In the genomic region with DNA sequence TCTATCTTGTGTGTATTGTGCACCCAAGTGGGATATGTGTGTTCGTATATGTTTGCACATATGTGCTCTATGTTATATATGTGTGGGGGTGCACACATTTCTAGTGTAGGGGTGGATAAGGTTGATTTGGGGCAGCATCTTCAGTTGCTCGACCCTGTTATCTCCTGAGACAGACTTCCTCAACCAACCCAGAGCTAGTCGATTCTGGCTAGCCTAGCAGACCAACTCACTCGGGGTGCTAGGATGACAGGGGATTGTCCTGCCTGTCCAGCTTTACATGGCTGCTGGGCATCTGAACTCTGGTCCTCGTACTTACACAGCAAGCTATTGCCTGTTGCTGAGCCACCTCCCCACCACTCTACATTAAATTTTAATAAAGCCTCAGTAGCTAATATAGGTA, we compare ENCODE assay signal across 23 mouse cellular contexts. TPM values are rescaled to one million over a fixed set of nuclear protein-coding genes. Genes with fewer than 3 reads are reported as not detected.
DNase-seq lines count a peak whose midpoint lies in the region; ATAC-seq and TF ChIP-seq lines count a peak whose summit lies in the region.
"Had no signal": no experiment of that assay in that cellular context is flagged by ENCODE, and none has a peak within 500 bp of the region (broad histone marks: within the 10 kb centered on the region; RNA-seq: fewer than 3 reads in every experiment).

No protein-coding gene starts in this region.

- peak overlapping the region; percentile 39 for H3K4me2 ChIP-seq in liver, embryonic 13.5 days
- no peak overlapping the region for H3K4me2 ChIP-seq in forebrain, embryonic 12.5 days
- H3K4me2 ChIP-seq: heart, embryonic 15.5 days; limb, embryonic 12.5 days; lung, embryonic 15.5 days; midbrain, embryonic 13.5 days; neural tube, embryonic 12.5 days; stomach, embryonic 15.5 days had no signal

- TF ChIP-seq CTCF in heart, adult 2 months (IDR thresholded peaks at IDR 0.05), result no peak

- 17% methylated on average over 5 of the region's 5 CpGs for WGBS in liver, embryonic 13.5 days (ENCODE audit: insufficient replicate concordance)
- WGBS in forebrain, embryonic 12.5 days, result 96% methylated on average over 5 of the region's 5 CpGs
- WGBS in heart, adult 2 months, result 51% methylated on average over 5 of the region's 5 CpGs

- H3K79me2 ChIP-seq in heart, adult 2 months (replicated peaks; ENCODE audit: control insufficient read depth, insufficient read depth, low read length), result no peaks in the 10 kb centered on the region; the same call in none of the 2 replicates

- peak overlapping the region; percentile 7; the same call in 1 of the 2 replicates for H3K4me3 ChIP-seq in liver, embryonic 13.5 days (replicated peaks)
- H3K4me3 ChIP-seq in forebrain, embryonic 12.5 days (replicated peaks), result no peak overlapping the region
- H3K4me3 ChIP-seq in heart, adult 2 months, result no peak overlapping the region
- H3K4me3 ChIP-seq: heart, embryonic 15.5 days; limb, embryonic 12.5 days; lung, embryonic 15.5 days; midbrain, embryonic 13.5 days; neural tube, embryonic 12.5 days; stomach, embryonic 15.5 days had no signal

- no peaks in the 10 kb centered on the region for H3K27me3 ChIP-seq in liver, embryonic 13.5 days
- H3K27me3 ChIP-seq in forebrain, embryonic 12.5 days, result no peaks in the 10 kb centered on the region
- H3K27me3 ChIP-seq in heart, adult 2 months (ENCODE audit: control insufficient read depth, insufficient read depth, low read length), result no peaks in the 10 kb centered on the region
- H3K27me3 ChIP-seq: heart, embryonic 15.5 days; limb, embryonic 12.5 days; lung, embryonic 15.5 days; midbrain, embryonic 13.5 days; neural tube, embryonic 12.5 days; Patski; stomach, embryonic 15.5 days had no signal

- peak overlapping the region; percentile 61 for H3K27ac ChIP-seq in liver, embryonic 13.5 days
- no peak overlapping the region for H3K27ac ChIP-seq in forebrain, embryonic 12.5 days
- no peak overlapping the region for H3K27ac ChIP-seq in heart, adult 2 months
- H3K27ac ChIP-seq: heart, embryonic 15.5 days; limb, embryonic 12.5 days; lung, embryonic 15.5 days; midbrain, embryonic 13.5 days; neural tube, embryonic 12.5 days; stomach, embryonic 15.5 days had no signal

- no peak for TF ChIP-seq POLR2A in heart, adult 2 months (IDR thresholded peaks at IDR 0.05; ENCODE audit: insufficient read depth, low read depth, low read length)

- peak; percentile 10 to 16 for DNase-seq in spleen, postnatal 36 days (ENCODE audit: low spot score in 2 of 2)
- DNase-seq in spleen, adult 12 weeks (ENCODE audit: low spot score), result no peak
- DNase-seq in liver, embryonic 13.5 days, result peak; percentile 39
- DNase-seq in right cerebral cortex, adult 18-20 months, result no peak
- no peak for DNase-seq in kidney, adult 9 months
- DNase-seq in heart, adult 2 months, result no peak
- DNase-seq: adrenal gland, adult 8-10 months; B cell, adult 2 months; cerebellum, adult 8-10 months; heart, adult 18-20 months; heart, postnatal 4 days; lung, postnatal 4 days had no signal

- intact Hi-C loops in heart, adult 2 months (cut with DNase I), result no loop called here

- peaks cover 57% of the 10 kb centered on the region for H3K4me1 ChIP-seq in liver, embryonic 13.5 days (replicated peaks)
- peaks cover 5% of the 10 kb centered on the region for H3K4me1 ChIP-seq in forebrain, embryonic 12.5 days
- H3K4me1 ChIP-seq in heart, adult 2 months (ENCODE audit: control insufficient read depth, insufficient read depth, low read length), result peaks cover 10% of the 10 kb centered on the region
- H3K4me1 ChIP-seq: limb, embryonic 12.5 days; neural tube, embryonic 12.5 days had no signal

- 0 out of 2 replicates have a peak, but pooled peaks cover 2% of the 10 kb centered on the region for H3K36me3 ChIP-seq in liver, embryonic 13.5 days
- H3K36me3 ChIP-seq in forebrain, embryonic 12.5 days (replicated peaks), result no peaks in the 10 kb centered on the region
- H3K36me3 ChIP-seq in heart, adult 2 months (ENCODE audit: control insufficient read depth, insufficient read depth, low read length), result no peaks in the 10 kb centered on the region
- H3K36me3 ChIP-seq: heart, embryonic 15.5 days; limb, embryonic 12.5 days; lung, embryonic 15.5 days; midbrain, embryonic 13.5 days; neural tube, embryonic 12.5 days; stomach, embryonic 15.5 days had no signal

- no peaks in the 10 kb centered on the region for H3K9me3 ChIP-seq in liver, embryonic 13.5 days (replicated peaks)
- H3K9me3 ChIP-seq in forebrain, embryonic 12.5 days, result no peaks in the 10 kb centered on the region
- H3K9me3 ChIP-seq: heart, embryonic 15.5 days; limb, embryonic 12.5 days; lung, embryonic 15.5 days; midbrain, embryonic 13.5 days; neural tube, embryonic 12.5 days; stomach, embryonic 15.5 days had no signal

- ATAC-seq in erythroblast, adult 5-6 weeks (replicated peaks; ENCODE audit: low FRiP score, poor library complexity, severe bottlenecking), result peak; percentile 51
- peak; percentile 84 for ATAC-seq in liver, embryonic 13.5 days (ENCODE audit: low read depth)
- no peak for ATAC-seq in forebrain, embryonic 12.5 days (ENCODE audit: low FRiP score)
- ATAC-seq: hindbrain, embryonic 16.5 days; intestine, embryonic 16.5 days; midbrain, embryonic 13.5 days; Patski had no signal

- no peak for TF ChIP-seq EP300 in heart, adult 2 months (IDR thresholded peaks at IDR 0.05; ENCODE audit: insufficient read depth, low read depth, low read length)

- 0 out of 2 replicates have a peak overlapping the region, but pooled peaks have one; percentile 15 for H3K9ac ChIP-seq in liver, embryonic 13.5 days
- no peak overlapping the region for H3K9ac ChIP-seq in forebrain, embryonic 12.5 days
- H3K9ac ChIP-seq in heart, adult 2 months (ENCODE audit: low read depth, low read length), result no peak overlapping the region
- H3K9ac ChIP-seq: heart, embryonic 15.5 days; limb, embryonic 12.5 days; lung, embryonic 15.5 days; midbrain, embryonic 13.5 days; neural tube, embryonic 12.5 days; stomach, embryonic 15.5 days had no signal

RNA-seq across cellular contexts. Expression of gene Cdk6, which starts 13.0 kb away (rescaled TPM):
- 30.5 and 40.5 TPM in 2 replicates for total RNA-seq in erythroblast, adult 5-6 weeks (2015; ENCODE audit: low replicate concordance)
- total RNA-seq in erythroblast, adult 5-6 weeks (2017; ENCODE audit: low replicate concordance), result 16.2 and 21.3 TPM in 2 replicates
- 23.0 and 26.0 TPM in 2 replicates for polyA plus RNA-seq in liver, embryonic 13.5 days (2015; fragmentation: Nextera tagmentation; extraction: Ambion mirVana)
- polyA plus RNA-seq in forebrain, embryonic 12.5 days (2016; fragmentation: Nextera tagmentation; extraction: Ambion mirVana), result 31.2 and 32.4 TPM in 2 replicates
- 10 to 100 TPM in 1 of 2 experiments, 1 to 10 TPM in 1; 8.1 to 10.6 TPM for total RNA-seq in heart, adult 2 months (2021)
- polyA plus RNA-seq in heart, adult 2 months (2012; rRNA removed), result 4.0 and 5.9 TPM in 2 replicates

Comparison
In these comparisons a context has a peak if more than half of its experiments do, and no peak if none do; other contexts are left out.
1. DNase-seq: peak in spleen, postnatal 36 days (2 of 2) and liver, embryonic 13.5 days (single experiment); none in spleen, adult 12 weeks (single experiment), right cerebral cortex, adult 18-20 months (single experiment), kidney, adult 9 months (single experiment) and heart, adult 2 months (0 of 2).